17 mouse cellular contexts compared by ENCODE assay signal in the genomic region with DNA sequence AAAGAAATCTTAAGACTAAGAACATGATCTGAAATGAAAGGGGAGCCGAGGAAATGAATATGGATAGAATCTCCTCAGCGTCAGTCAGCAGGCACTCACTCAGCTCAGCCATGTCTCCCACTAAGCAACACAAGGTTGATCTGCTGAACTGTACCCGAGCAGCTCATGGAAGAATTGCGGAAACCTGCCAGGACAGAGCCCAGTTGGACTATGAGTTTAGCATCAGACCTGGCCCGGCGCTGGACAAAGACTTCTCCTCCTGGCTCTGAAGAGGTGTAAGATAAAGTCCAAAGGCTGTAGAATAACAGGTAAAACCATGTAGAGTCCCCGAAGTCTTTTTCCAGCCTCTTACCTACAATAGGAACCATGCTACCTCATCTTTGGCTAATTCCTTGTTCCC. TPM values are rescaled to one million over a fixed set of nuclear protein-coding genes. Genes with fewer than 3 reads are reported as not detected.
"Had no signal": no experiment of that assay in that cellular context is flagged by ENCODE, and none has a peak within 500 bp of the region (broad histone marks: within the 10 kb centered on the region; RNA-seq: fewer than 3 reads in every experiment).

No protein-coding gene starts in this region.

- H3K27me3 ChIP-seq: midbrain, embryonic 15.5 days; neural tube, embryonic 12.5 days had no signal

- H3K4me3 ChIP-seq: midbrain, embryonic 10.5 days; midbrain, embryonic 15.5 days; neural tube, embryonic 12.5 days had no signal

- ATAC-seq: hindbrain, embryonic 16.5 days; inflammation-experienced regulatory T-cells, adult 6 months; intestine, postnatal 0 days; lung, postnatal 0 days; midbrain, embryonic 15.5 days had no signal

- H3K4me2 ChIP-seq: midbrain, embryonic 15.5 days; neural tube, embryonic 12.5 days had no signal

- H3K9ac ChIP-seq: liver, embryonic 14.5 days; midbrain, embryonic 15.5 days; neural tube, embryonic 12.5 days had no signal

- H3K4me1 ChIP-seq: midbrain, embryonic 15.5 days; neural tube, embryonic 12.5 days had no signal

- DNase-seq: layer of hippocampus, adult 9-11 months; layer of hippocampus, postnatal 36 days; left cerebral cortex, postnatal 4 days; lung, adult 2 months; lung, postnatal 4 days; thymus, adult 18-20 months; thymus, postnatal 14 days had no signal

- H3K9me3 ChIP-seq: midbrain, embryonic 10.5 days; midbrain, embryonic 15.5 days; neural tube, embryonic 12.5 days had no signal

- H3K36me3 ChIP-seq: midbrain, embryonic 10.5 days; midbrain, embryonic 15.5 days; neural tube, embryonic 12.5 days had no signal

- H3K27ac ChIP-seq: liver, embryonic 14.5 days; midbrain, embryonic 10.5 days; midbrain, embryonic 15.5 days; neural tube, embryonic 12.5 days had no signal

RNA-seq across cellular contexts. Expression of gene Abcc12, which starts 17.2 kb away (rescaled TPM):
- total RNA-seq: megakaryocyte, adult 5-6 weeks; monocyte, adult 5-6 weeks had no signal
- polyA plus RNA-seq: inflammation-experienced regulatory T-cells, adult 6 months; intestine, postnatal 0 days; midbrain, embryonic 10.5 days; neural tube, embryonic 12.5 days had no signal
